8 mouse cellular contexts compared by ENCODE assay signal in the genomic region with DNA sequence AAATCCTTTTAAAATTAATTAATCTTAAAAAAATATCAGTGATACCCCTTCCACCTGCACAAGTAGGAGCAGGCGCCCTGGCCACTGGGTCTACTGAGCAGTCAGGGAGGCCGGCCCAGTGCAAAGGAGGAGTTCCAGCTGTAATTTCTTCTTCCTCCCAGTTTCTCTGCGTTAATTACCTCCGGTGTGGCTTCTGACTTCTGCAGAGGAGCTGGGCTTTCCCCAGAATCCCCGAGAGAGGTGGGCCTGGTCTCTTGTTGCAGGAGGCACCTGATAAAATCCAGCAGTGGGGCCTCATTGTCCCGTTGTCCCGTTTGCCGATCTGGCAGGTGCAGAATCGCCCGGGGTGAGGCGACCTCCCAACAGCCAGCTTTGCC. TPM values are rescaled to one million over a fixed set of nuclear protein-coding genes. Genes with fewer than 3 reads are reported as not detected.
A peak's percentile ranks its signal among the peaks of the same experiment; 100 is the strongest.
DNase-seq lines count a peak whose midpoint lies in the region; ATAC-seq lines count a peak whose summit lies in the region.

No protein-coding gene starts in this region.

- H3K4me1 ChIP-seq in heart, embryonic 14.5 days (ENCODE audit: control insufficient read depth in 2 of 2, insufficient read depth in 2 of 2, low read length in 2 of 2): peaks cover 21 to 25% of the 10 kb centered on the region in 2 experiments
- H3K4me1 ChIP-seq in hindbrain, embryonic 13.5 days (replicated peaks): peaks cover 71% of the 10 kb centered on the region
- peaks cover 57% of the 10 kb centered on the region for H3K4me1 ChIP-seq in midbrain, embryonic 16.5 days (ENCODE audit: control insufficient read depth, insufficient read depth, low read length)

- H3K4me2 ChIP-seq in heart, embryonic 14.5 days (ENCODE audit: low read length): peak overlapping the region; percentile 68
- H3K4me2 ChIP-seq in hindbrain, embryonic 13.5 days: peak overlapping the region; percentile 46
- peak overlapping the region; percentile 46 for H3K4me2 ChIP-seq in midbrain, embryonic 16.5 days (ENCODE audit: low read length)

- no peak for DNase-seq in heart, adult 18-20 months
- DNase-seq in MN1 (ENCODE audit: low spot score): peak; percentile 88
- no peak for DNase-seq in adrenal gland, postnatal 10 days
- no peak for DNase-seq in ovary, postnatal 14 days (ENCODE audit: low spot score)
- no peak for DNase-seq in cerebellum, adult 18-20 months

- no peaks in the 10 kb centered on the region for H3K36me3 ChIP-seq in heart, embryonic 14.5 days (ENCODE audit: control insufficient read depth, insufficient read depth, low read length)
- no peaks in the 10 kb centered on the region for H3K36me3 ChIP-seq in hindbrain, embryonic 13.5 days
- H3K36me3 ChIP-seq in midbrain, embryonic 16.5 days (ENCODE audit: control insufficient read depth, insufficient read depth, low read length): no peaks in the 10 kb centered on the region

- no peak overlapping the region for H3K9ac ChIP-seq in heart, embryonic 14.5 days (ENCODE audit: low read length)
- peak overlapping the region; percentile 55 for H3K9ac ChIP-seq in hindbrain, embryonic 13.5 days
- H3K9ac ChIP-seq in midbrain, embryonic 16.5 days (ENCODE audit: low read depth, low read length): peak overlapping the region; percentile 53

- H3K4me3 ChIP-seq in heart, embryonic 14.5 days (ENCODE audit: control insufficient read depth in 1 of 2, insufficient read depth in 1 of 2, low read depth in 1 of 2, low read length in 2 of 2): peak overlapping the region; percentile 13 to 26
- peak overlapping the region; percentile 17; the same call in 1 of the 2 replicates for H3K4me3 ChIP-seq in hindbrain, embryonic 13.5 days
- H3K4me3 ChIP-seq in midbrain, embryonic 16.5 days (ENCODE audit: low read depth, low read length): peak overlapping the region; percentile 15

- 12% methylated on average over 11 of the region's 11 CpGs for WGBS in heart, embryonic 14.5 days
- 10% methylated on average over 11 of the region's 11 CpGs for WGBS in hindbrain, embryonic 13.5 days
- WGBS in midbrain, embryonic 16.5 days: 10% methylated on average over 11 of the region's 11 CpGs

- ATAC-seq in heart, embryonic 14.5 days (ENCODE audit: insufficient number of reproducible peaks, insufficient read depth, low FRiP score, low read depth): no peak
- no peak for ATAC-seq in hindbrain, embryonic 13.5 days (ENCODE audit: low FRiP score)
- ATAC-seq in midbrain, embryonic 16.5 days: no peak

- no peak overlapping the region for H3K27ac ChIP-seq in heart, embryonic 14.5 days (replicated peaks in 1 of 2; ENCODE audit: control insufficient read depth in 1 of 2, insufficient read depth in 1 of 2, low read depth in 2 of 2, low read length in 2 of 2)
- peak overlapping the region; percentile 90 for H3K27ac ChIP-seq in hindbrain, embryonic 13.5 days
- H3K27ac ChIP-seq in midbrain, embryonic 16.5 days (ENCODE audit: low read length): peak overlapping the region; percentile 83

- 0 out of 2 replicates have a peak, but pooled peaks cover 4% of the 10 kb centered on the region for H3K27me3 ChIP-seq in heart, embryonic 14.5 days (ENCODE audit: control insufficient read depth, insufficient read depth, low read length)
- peaks cover 28% of the 10 kb centered on the region for H3K27me3 ChIP-seq in hindbrain, embryonic 13.5 days
- H3K27me3 ChIP-seq in midbrain, embryonic 16.5 days (ENCODE audit: control insufficient read depth, insufficient read depth, low read depth, low read length): no peaks in the 10 kb centered on the region

- H3K9me3 ChIP-seq in heart, embryonic 14.5 days (ENCODE audit: control insufficient read depth, low read length): peaks cover 3% of the 10 kb centered on the region; the same call in 1 of the 2 replicates
- no peaks in the 10 kb centered on the region for H3K9me3 ChIP-seq in hindbrain, embryonic 13.5 days
- no peaks in the 10 kb centered on the region for H3K9me3 ChIP-seq in midbrain, embryonic 16.5 days (replicated peaks; ENCODE audit: control insufficient read depth, low read length, poor library complexity, severe bottlenecking)

RNA-seq across cellular contexts. Expression of a gene that starts 1.9 kb away (rescaled TPM):
- 0.08 TPM in 1 of 2 replicates, not detected in the other for polyA plus RNA-seq in heart, embryonic 14.5 days (2014; fragmentation: Nextera tagmentation; extraction: Ambion mirVana)
- total RNA-seq in heart, adult 18-20 months (2021): not detected
- not detected in 2 replicates for polyA plus RNA-seq in hindbrain, embryonic 13.5 days (2015; fragmentation: Nextera tagmentation; extraction: Ambion mirVana)
- polyA plus RNA-seq in midbrain, embryonic 16.5 days (2015; fragmentation: Nextera tagmentation; extraction: Ambion mirVana): not detected in 2 replicates
- total RNA-seq in adrenal gland, postnatal 10 days (2021): not detected

Comparison
In these comparisons a context has a peak if more than half of its experiments do, and no peak if none do; other contexts are left out.
1. H3K27ac ChIP-seq: peak in hindbrain, embryonic 13.5 days (single experiment) and midbrain, embryonic 16.5 days (single experiment); none in heart, embryonic 14.5 days (0 of 2).
2. Peak in every context shown above with its lines, with median percentiles within 50 percentile points of each other: H3K4me2 ChIP-seq and H3K4me3 ChIP-seq.